Mouse (Mus musculus) layer of hippocampus, adult 2 months (tissue): Measurements from ENCODE around the gene Slc24a3. TPM values are rescaled to one million over a fixed set of nuclear protein-coding genes. Genes with fewer than 3 reads are reported as not detected.
A peak's percentile ranks its signal among the peaks of the same experiment; 100 is the strongest.

Source experiments
- DNase-seq, 2 experiments: peaks; one replicate each; pipeline ENCODE4 v3.0.0; 2022; ENCODE audit warnings: low spot score in 2 of 2
- H3K27ac ChIP-seq: fragments of 200-600 bp; 2 replicates; pipeline ENCODE4 v1.8.1; 2022
- H3K4me3 ChIP-seq: fragments of 200-600 bp; 2 replicates; pipeline ENCODE4 v1.8.1; 2022; ENCODE audit warnings: mild to moderate bottlenecking
- CTCF ChIP-seq: fragments of 200-600 bp; conservative IDR thresholded peaks from 2 replicates; pipeline ENCODE4 v1.8.1; 2022; ENCODE audit warnings: antibody characterized with exemption, mild to moderate bottlenecking, moderate library complexity
- total RNA-seq, 2 experiments: library from RNA; stranded (reverse); gene quantifications; 2 replicates each; pipeline ENCODE4 v1.2.3; 2021

Gene Slc24a3
- total RNA-seq, 2 experiments from 2014 or later = 173 to 191 TPM

GRCm38 (mm10) chr2:145266723-145267122, 99.2 kb downstream of the Slc24a3 start:
- Histone ChIP-seq H3K4me3 (no peak overlapping the region), H3K27ac (peak overlapping the region; percentile 49)
- no peak for TF ChIP-seq CTCF
- peak; percentile 23 to 34 for DNase-seq

- H3K27ac ChIP-seq = no peak overlapping the region
- H3K4me3 ChIP-seq = no peak overlapping the region
- no peak for DNase-seq
- no peak for TF ChIP-seq CTCF
These were observed 101.4 kb downstream of the Slc24a3 start for GRCm38 (mm10) chr2:145268971-145269370.

GRCm38 (mm10) chr2:145269410-145269809, 101.9 kb downstream of the Slc24a3 start:
- peak; percentile 58 for TF ChIP-seq CTCF
- Histone ChIP-seq H3K4me3 (no peak overlapping the region), H3K27ac (no peak overlapping the region)
- DNase-seq = no peak

- no peak overlapping the region for H3K27ac ChIP-seq
- no peak for TF ChIP-seq CTCF
- H3K4me3 ChIP-seq = no peak overlapping the region
- DNase-seq = no peak
These were observed 106.6 kb downstream of the Slc24a3 start for GRCm38 (mm10) chr2:145274016-145274677.

- no peak for DNase-seq
- TF ChIP-seq CTCF = no peak
- Histone ChIP-seq H3K27ac (no peak overlapping the region), H3K4me3 (no peak overlapping the region)
These were observed 111.8 kb downstream of the Slc24a3 start for GRCm38 (mm10) chr2:145279336-145279735.

GRCm38 (mm10) chr2:145283746-145284145, 116.2 kb downstream of the Slc24a3 start:
- no peak for TF ChIP-seq CTCF
- Histone ChIP-seq H3K27ac (no peak overlapping the region), H3K4me3 (no peak overlapping the region)
- DNase-seq = no peak

GRCm38 (mm10) chr2:145288501-145288900, 120.9 kb downstream of the Slc24a3 start:
- Histone ChIP-seq H3K27ac (no peak overlapping the region), H3K4me3 (no peak overlapping the region)
- DNase-seq = peak in 1 of 2 experiments; percentile 22
- no peak for TF ChIP-seq CTCF

- Histone ChIP-seq H3K4me3 (no peak overlapping the region), H3K27ac (no peak overlapping the region)
- no peak for DNase-seq
- TF ChIP-seq CTCF = peak; percentile 79
These were observed 123.9 kb downstream of the Slc24a3 start for GRCm38 (mm10) chr2:145291473-145291872.

GRCm38 (mm10) chr2:145292196-145292595, 124.6 kb downstream of the Slc24a3 start:
- Histone ChIP-seq H3K27ac (no peak overlapping the region), H3K4me3 (no peak overlapping the region)
- TF ChIP-seq CTCF = no peak
- no peak for DNase-seq

- H3K27ac ChIP-seq = no peak overlapping the region
- no peak for DNase-seq
- H3K4me3 ChIP-seq = no peak overlapping the region
- TF ChIP-seq CTCF = no peak
These were observed 125.3 kb downstream of the Slc24a3 start for GRCm38 (mm10) chr2:145292816-145293215.

- TF ChIP-seq CTCF = no peak
- no peak overlapping the region for H3K27ac ChIP-seq
- no peak overlapping the region for H3K4me3 ChIP-seq
- no peak for DNase-seq
These were observed 129.4 kb downstream of the Slc24a3 start for GRCm38 (mm10) chr2:145296906-145297305.

- no peak for TF ChIP-seq CTCF
- H3K27ac ChIP-seq = no peak overlapping the region
- DNase-seq = no peak
These were observed 132.6 kb downstream of the Slc24a3 start for GRCm38 (mm10) chr2:145299914-145300699.

GRCm38 (mm10) chr2:145307231-145307883, 139.8 kb downstream of the Slc24a3 start:
- no peak for TF ChIP-seq CTCF
- H3K4me3 ChIP-seq = no peak overlapping the region
- DNase-seq = no peak
- no peak overlapping the region for H3K27ac ChIP-seq

More at GRCm38 (mm10) chr2:145299914-145300699, 132.6 kb downstream of the Slc24a3 start:
- H3K4me3 ChIP-seq = no peak overlapping the region

- no peak for TF ChIP-seq CTCF
- Histone ChIP-seq H3K27ac (no peak overlapping the region), H3K4me3 (no peak overlapping the region)
- no peak for DNase-seq
These were observed 151.4 kb downstream of the Slc24a3 start for GRCm38 (mm10) chr2:145318916-145319315.
